Mouse (Mus musculus) neural tube, embryonic 13.5 days (tissue): Measurements from ENCODE around the gene Hmgb1. TPM values are rescaled to one million over a fixed set of nuclear protein-coding genes. Genes with fewer than 3 reads are reported as not detected.
A peak's percentile ranks its signal among the peaks of the same experiment; 100 is the strongest.

Experiments used
- ATAC-seq: fragments of 200-750 bp; cut with Nextera tagmentation; 2 replicates; pipeline ENCODE4 v1.8.0; 2017; ENCODE audit warnings: low read depth, mild to moderate bottlenecking, moderate TSS enrichment, moderate library complexity
- H3K27ac ChIP-seq: fragments of 300-500 bp; sonication (generic); replicated peaks from 2 replicates; pipeline ENCODE4 v1.5.1; 2015; ENCODE audit warnings: moderate library complexity, mild to moderate bottlenecking, inconsistent platforms
- H3K27me3 ChIP-seq: fragments of 300-500 bp; sonication (generic); 2 replicates; pipeline ENCODE4 v1.6.1; 2015; ENCODE audit warnings: mild to moderate bottlenecking, inconsistent platforms
- H3K36me3 ChIP-seq: fragments of 300-500 bp; sonication (generic); 2 replicates; pipeline ENCODE4 v1.6.1; 2015; ENCODE audit warnings: mild to moderate bottlenecking, inconsistent platforms
- H3K4me1 ChIP-seq: fragments of 300-500 bp; sonication (generic); replicated peaks from 2 replicates; pipeline ENCODE4 v1.6.1; 2015; ENCODE audit warnings: inconsistent platforms
- H3K4me2 ChIP-seq: fragments of 300-500 bp; sonication (generic); 2 replicates; pipeline ENCODE4 v1.6.1; 2015; ENCODE audit warnings: inconsistent platforms, mild to moderate bottlenecking, moderate library complexity
- H3K4me3 ChIP-seq: fragments of 300-500 bp; sonication (generic); 2 replicates; pipeline ENCODE4 v1.5.1; 2015; ENCODE audit warnings: mild to moderate bottlenecking, inconsistent platforms
- H3K9ac ChIP-seq: fragments of 300-500 bp; sonication (generic); 2 replicates; pipeline ENCODE4 v1.6.1; 2015; ENCODE audit warnings: moderate library complexity, mild to moderate bottlenecking, inconsistent platforms
- H3K9me3 ChIP-seq: fragments of 300-500 bp; sonication (generic); 2 replicates; pipeline ENCODE4 v1.6.1; 2016; ENCODE audit warnings: inconsistent platforms
- WGBS: fragments of 180-500 bp; shearing (Covaris S2); methylation state at CpG from one replicate; pipeline ENCODE4 v1.1.7; 2015; 5-methylcytosine and 5-hydroxymethylcytosine counted together
- polyA plus RNA-seq: library from polyadenylated mRNA; unstranded; fragments of >200 nt; fragmentation: Nextera tagmentation; extraction: Ambion mirVana; gene quantifications from 2 replicates; pipeline ENCODE4 v1.2.1, GENCODE M21; 2015

Hmgb1 gene
- polyA plus RNA-seq, 1 experiment from 2014 or later: 950 TPM

DNA sequence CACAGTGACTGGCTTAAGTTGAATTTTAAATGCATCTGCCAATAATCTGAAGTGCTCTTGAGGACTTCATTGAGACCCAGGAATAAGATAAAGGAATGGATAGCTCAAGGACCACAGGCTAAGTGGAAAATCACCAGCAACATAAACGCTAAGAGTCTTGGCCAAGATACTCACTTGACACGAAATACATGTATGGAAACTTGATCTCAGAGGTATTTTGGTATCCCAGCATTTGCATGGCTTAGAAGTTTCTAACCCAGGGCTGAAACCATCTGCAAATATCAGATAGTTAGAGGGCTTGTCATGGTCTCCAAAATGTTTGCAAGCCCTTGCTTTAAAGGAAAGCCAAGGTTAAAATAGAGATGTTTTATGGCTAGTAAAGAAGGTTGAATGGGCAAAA lies 94.4 kb downstream of the Hmgb1 start:
- Histone ChIP-seq H3K9me3 (no peaks in the 10 kb centered on the region), H3K4me1 (no peaks in the 10 kb centered on the region), H3K4me2 (no peak overlapping the region), H3K4me3 (no peak overlapping the region), H3K9ac (no peak overlapping the region), H3K27ac (no peak overlapping the region), H3K36me3 (no peaks in the 10 kb centered on the region), H3K27me3 (no peaks in the 10 kb centered on the region)
- ATAC-seq: no peak
- 85% methylated on average over 2 of the region's 2 CpGs for WGBS

DNA sequence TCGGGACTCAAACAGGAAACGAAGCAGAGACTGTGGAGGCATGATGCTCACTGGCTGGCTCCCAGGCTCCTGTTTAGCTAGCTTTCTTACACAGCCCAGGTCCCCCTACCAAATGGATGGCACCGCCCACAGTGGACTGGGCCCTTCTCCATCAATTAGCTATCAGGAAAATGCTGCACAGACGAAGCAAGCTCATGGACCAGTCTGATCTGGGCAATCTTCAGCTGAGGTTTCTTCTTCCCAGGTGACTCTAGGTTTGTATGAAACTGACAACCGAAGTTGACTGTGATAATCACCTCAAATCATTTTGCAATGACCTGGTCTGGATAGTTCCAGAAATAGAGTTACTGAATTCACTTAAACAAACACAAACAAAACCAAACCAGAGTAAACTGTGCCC lies 94.8 kb downstream of the Hmgb1 start:
- Histone ChIP-seq H3K27ac (no peak overlapping the region), H3K36me3 (no peaks in the 10 kb centered on the region), H3K4me2 (no peak overlapping the region), H3K27me3 (no peaks in the 10 kb centered on the region), H3K4me1 (no peaks in the 10 kb centered on the region), H3K4me3 (no peak overlapping the region), H3K9ac (no peak overlapping the region), H3K9me3 (no peaks in the 10 kb centered on the region)
- 95% methylated on average over 5 of the region's 5 CpGs for WGBS
- no peak for ATAC-seq

DNA sequence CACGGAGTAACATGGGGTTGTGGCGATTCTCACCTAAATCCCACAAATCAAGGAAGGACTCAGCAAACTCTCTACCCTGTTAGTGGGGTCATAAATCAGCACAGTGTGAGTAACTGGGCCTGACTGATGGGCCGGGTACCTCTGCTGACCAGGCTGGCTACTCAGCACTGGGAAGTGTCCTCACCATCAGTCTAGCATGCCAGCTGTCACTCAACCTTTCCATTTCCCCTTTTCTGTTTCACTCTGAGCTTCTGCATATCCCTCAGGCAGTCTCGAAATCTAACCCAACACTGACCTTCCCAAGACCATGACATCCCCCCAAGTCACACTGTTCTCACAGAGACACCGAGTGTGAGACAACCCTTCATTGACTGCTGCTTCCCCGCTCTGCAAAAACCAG lies 95.4 kb downstream of the Hmgb1 start:
- Histone ChIP-seq H3K4me3 (no peak overlapping the region), H3K9me3 (no peaks in the 10 kb centered on the region), H3K4me2 (no peak overlapping the region), H3K4me1 (no peaks in the 10 kb centered on the region), H3K27me3 (no peaks in the 10 kb centered on the region), H3K27ac (no peak overlapping the region), H3K36me3 (no peaks in the 10 kb centered on the region), H3K9ac (no peak overlapping the region)
- ATAC-seq: no peak
- 86% methylated on average over 6 of the region's 6 CpGs for WGBS

DNA sequence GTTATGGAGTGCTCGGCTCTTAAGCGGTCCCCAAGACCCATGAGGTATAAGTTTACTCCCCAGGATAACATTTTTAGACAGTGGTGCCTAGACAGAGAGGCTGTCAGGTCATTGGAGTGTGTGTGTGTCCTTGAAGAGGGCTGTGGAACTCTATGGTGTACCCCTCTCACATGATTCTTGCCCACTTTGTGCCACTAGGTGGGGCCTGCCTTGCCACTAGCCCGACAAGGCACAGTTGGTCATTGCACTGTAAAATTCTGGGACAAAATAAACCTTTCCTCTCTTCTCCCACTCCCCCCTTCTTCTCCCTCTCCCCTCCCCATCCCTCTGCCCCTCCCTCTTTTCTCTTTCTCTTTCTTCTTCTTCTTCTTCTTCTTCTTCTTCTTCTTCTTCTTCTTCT lies 96.1 kb downstream of the Hmgb1 start:
- H3K4me3 ChIP-seq: no peak overlapping the region
- 82% methylated on average over 3 of the region's 3 CpGs for WGBS
- no peaks in the 10 kb centered on the region for H3K4me1 ChIP-seq
- H3K27me3 ChIP-seq: no peaks in the 10 kb centered on the region
- H3K27ac ChIP-seq: no peak overlapping the region
- no peak overlapping the region for H3K9ac ChIP-seq
- no peaks in the 10 kb centered on the region for H3K36me3 ChIP-seq
- no peak for ATAC-seq
- H3K9me3 ChIP-seq: no peaks in the 10 kb centered on the region
- H3K4me2 ChIP-seq: no peak overlapping the region

DNA sequence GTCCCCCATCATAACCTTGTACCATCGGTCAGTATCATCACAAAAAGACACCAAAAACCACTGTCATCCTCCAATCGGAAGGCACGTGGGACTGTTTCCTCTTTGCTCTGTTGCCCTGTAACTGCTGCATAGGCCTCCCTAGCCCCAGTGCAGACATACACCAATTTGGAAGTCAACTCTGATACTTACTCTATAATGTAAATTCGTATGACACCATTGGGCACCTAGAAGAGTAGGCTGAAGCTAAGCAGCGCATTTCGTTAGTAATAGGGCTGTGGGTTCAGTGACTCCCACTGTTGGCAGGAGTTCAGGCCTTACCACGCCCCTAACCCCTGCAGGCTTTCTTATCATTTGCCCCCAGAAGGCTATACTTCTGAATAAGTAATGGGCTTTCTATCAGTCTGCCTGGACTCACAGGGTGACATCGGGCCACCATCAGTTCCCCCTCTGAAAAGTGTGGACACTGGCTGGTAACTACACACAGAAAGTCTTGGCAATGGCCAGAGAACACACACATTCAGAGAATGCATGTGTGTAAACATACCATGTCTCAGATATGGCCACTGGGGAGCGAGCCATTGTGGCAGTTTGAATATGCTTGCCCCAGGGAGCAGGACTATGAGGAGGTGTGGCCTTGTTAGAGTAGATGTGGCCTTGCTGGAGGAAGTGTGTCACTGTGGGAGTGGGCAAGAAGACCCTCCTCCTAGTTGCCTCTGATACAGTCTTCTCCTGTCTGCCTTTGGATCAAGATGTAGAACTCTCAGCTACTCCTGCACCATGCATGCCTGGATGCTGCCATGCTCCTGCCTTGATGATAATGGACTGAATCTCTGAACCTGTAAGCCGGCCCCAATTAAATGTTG lies 97.7 kb downstream of the Hmgb1 start:
- no peak overlapping the region for H3K9ac ChIP-seq
- ATAC-seq: no peak
- WGBS: 91% methylated on average over 10 of the region's 10 CpGs
- no peaks in the 10 kb centered on the region for H3K27me3 ChIP-seq
- H3K4me1 ChIP-seq: no peaks in the 10 kb centered on the region
- H3K4me2 ChIP-seq: no peak overlapping the region
- H3K4me3 ChIP-seq: no peak overlapping the region
- no peaks in the 10 kb centered on the region for H3K36me3 ChIP-seq
- H3K27ac ChIP-seq: no peak overlapping the region
- H3K9me3 ChIP-seq: no peaks in the 10 kb centered on the region

DNA sequence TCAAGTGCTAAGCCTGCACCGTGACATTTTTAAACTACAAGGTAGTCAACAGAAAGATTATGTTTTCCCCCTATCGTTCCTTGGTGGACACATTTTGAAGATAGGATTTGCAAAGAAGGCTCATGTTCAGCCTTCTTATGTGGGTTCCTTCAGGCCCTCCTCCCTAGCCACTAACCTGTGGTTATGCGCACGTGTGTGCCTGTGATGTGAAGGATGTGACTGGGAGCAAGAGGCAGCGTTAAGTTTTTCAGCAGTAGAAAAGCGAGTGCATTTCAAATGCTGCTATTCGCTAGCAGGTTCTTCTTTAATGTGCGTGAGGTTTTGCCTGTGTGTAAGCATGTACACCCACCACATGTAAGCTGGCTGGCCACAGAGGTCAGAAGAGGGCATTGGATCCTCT lies 103.8 kb downstream of the Hmgb1 start:
- H3K9ac ChIP-seq: no peak overlapping the region
- no peak overlapping the region for H3K4me3 ChIP-seq
- no peaks in the 10 kb centered on the region for H3K36me3 ChIP-seq
- H3K27ac ChIP-seq: no peak overlapping the region
- 93% methylated on average over 8 of the region's 8 CpGs for WGBS
- no peak for ATAC-seq
- H3K4me1 ChIP-seq: no peaks in the 10 kb centered on the region
- H3K4me2 ChIP-seq: no peak overlapping the region
- no peaks in the 10 kb centered on the region for H3K9me3 ChIP-seq
- no peaks in the 10 kb centered on the region for H3K27me3 ChIP-seq

DNA sequence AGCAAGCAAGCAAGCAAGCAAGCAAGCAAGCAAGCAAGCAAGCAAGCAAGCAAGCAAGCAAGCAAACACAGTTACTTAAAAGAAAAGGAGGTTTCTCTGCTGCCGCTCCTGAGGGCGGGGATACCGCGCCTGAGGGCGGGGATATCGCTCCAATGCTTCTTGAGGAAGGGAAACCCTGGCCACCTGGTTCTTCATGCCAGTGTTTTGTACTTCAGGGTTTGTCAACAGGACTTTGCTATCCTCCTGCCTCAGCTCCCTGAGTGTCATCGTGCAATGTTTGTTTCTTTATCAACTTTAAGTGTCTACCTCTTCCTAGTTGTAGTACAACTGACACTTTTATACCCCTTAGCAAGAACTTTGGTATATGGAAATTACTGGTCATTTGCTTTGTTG lies 104.5 kb downstream of the Hmgb1 start:
- 60% methylated on average over 7 of the region's 7 CpGs for WGBS
- no peak overlapping the region for H3K4me2 ChIP-seq

DNA sequence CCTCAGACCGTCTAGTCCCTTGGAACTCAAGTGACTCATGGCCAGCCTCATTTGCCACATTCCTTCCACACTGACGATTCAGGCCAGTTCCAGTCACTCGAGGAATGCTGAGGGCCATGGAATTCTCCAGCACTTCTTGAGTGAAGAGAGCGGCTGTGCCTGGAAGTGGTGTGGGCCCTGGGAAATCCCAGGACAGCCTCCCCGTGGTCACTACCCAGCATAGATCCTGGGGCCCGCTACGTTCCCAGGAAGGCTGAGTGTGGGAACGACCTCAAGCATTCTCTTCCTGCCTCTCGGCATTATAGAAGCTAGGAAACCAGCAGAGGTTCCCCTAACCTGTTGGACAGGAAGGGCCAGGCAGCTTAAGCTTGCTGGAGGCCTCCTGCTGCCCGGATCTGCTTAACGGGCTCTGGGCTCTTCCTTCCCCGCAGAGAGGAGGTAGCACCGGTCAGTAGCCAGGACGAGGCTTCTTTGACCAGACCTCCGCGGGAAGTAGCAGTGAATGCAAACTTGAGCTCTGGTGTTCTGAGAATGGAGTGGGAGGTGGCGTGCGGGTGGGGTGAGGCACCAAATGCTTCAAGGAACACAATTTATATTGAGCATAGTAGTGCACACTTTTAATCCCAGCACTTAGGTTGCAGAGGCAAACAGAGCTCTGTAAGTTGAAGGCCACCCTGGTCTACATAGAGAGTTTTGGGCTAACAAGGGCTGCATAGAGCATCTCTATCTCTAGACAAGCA lies 105.1 kb downstream of the Hmgb1 start:
- no peak for ATAC-seq
- 26% methylated on average over 18 of the region's 18 CpGs for WGBS
- H3K9ac ChIP-seq: no peak overlapping the region
- no peaks in the 10 kb centered on the region for H3K9me3 ChIP-seq
- no peaks in the 10 kb centered on the region for H3K36me3 ChIP-seq
- 0 out of 2 replicates have a peak overlapping the region, but pooled peaks have one; percentile 1 for H3K4me2 ChIP-seq
- H3K4me3 ChIP-seq: no peak overlapping the region
- no peaks in the 10 kb centered on the region for H3K4me1 ChIP-seq
- H3K27ac ChIP-seq: no peak overlapping the region
- no peaks in the 10 kb centered on the region for H3K27me3 ChIP-seq

More for the DNA sequence above, 104.5 kb downstream of the Hmgb1 start:
- Histone ChIP-seq H3K27me3 (no peaks in the 10 kb centered on the region), H3K4me1 (no peaks in the 10 kb centered on the region), H3K36me3 (no peaks in the 10 kb centered on the region), H3K9me3 (no peaks in the 10 kb centered on the region), H3K27ac (no peak overlapping the region), H3K4me3 (no peak overlapping the region), H3K9ac (no peak overlapping the region)
- no peak for ATAC-seq

DNA sequence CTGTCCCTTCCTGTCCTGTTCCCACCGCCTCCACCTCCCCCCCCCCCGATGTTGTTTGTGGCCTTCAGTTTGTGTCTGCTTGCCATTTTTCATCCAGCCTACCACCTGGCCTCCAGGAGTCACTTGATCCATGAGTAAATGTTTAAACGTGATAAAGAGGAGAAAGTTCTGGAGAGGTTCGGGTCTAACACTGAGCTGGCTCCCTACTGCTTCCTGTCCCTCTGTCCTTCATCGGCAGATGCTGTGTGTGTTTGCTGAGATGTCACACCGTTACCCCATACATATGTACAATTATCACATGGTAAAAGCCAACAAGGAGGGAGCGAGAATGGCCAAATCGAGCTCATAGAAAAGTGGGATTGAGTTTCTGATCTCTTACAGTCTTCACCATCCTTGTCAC lies 107.2 kb downstream of the Hmgb1 start:
- H3K27ac ChIP-seq: no peak overlapping the region
- H3K9ac ChIP-seq: no peak overlapping the region
- no peaks in the 10 kb centered on the region for H3K4me1 ChIP-seq
- 88% methylated on average over 8 of the region's 8 CpGs for WGBS
- no peak overlapping the region for H3K4me2 ChIP-seq
- H3K27me3 ChIP-seq: no peaks in the 10 kb centered on the region
- no peak overlapping the region for H3K4me3 ChIP-seq
- no peaks in the 10 kb centered on the region for H3K36me3 ChIP-seq
- ATAC-seq: no peak
- no peaks in the 10 kb centered on the region for H3K9me3 ChIP-seq

DNA sequence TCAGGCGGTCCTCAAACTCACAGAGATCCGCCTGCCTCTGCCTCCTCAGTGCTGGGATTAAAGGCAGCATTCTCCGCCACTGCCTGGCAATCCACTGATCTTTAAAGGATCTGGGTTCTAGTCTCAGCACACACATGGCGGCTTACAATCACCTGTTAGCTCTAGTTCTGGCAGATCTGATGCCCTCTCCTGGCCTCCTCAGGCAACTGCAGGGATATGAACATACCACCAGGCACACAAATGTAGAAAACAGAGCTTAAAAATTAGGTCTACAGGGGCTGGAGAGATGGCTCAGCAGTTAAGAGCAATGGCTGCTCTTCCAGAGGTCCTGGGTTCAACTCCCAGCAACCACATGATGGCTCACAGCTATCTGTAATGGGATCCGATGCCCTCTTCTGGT lies 112.7 kb downstream of the Hmgb1 start:
- Histone ChIP-seq H3K36me3 (no peaks in the 10 kb centered on the region), H3K27ac (no peak overlapping the region), H3K9me3 (no peaks in the 10 kb centered on the region), H3K4me2 (no peak overlapping the region), H3K4me3 (no peak overlapping the region), H3K27me3 (no peaks in the 10 kb centered on the region), H3K4me1 (no peaks in the 10 kb centered on the region), H3K9ac (no peak overlapping the region)
- no peak for ATAC-seq
- WGBS: 99% methylated on average over 5 of the region's 5 CpGs

DNA sequence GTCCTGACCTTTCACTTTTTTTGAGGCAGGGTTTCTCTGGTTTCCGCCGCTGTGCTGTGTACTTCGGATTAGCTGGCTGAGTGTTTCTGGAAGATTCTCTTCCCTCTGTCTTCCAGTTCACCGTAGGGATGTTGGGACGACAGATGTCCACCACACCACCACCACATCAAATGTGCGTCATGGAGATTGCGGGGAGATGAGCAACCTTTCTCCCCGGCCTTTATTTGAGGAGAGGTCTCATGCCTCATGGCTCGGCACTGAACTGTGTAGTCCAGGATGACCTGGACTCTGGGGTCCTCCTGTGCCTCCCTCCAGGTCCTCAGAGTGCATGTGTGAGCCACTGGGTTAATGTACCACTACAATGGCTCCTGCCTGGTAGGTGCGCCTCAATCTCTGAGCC lies 115.5 kb downstream of the Hmgb1 start:
- Histone ChIP-seq H3K9me3 (no peaks in the 10 kb centered on the region), H3K36me3 (no peaks in the 10 kb centered on the region), H3K27ac (no peak overlapping the region), H3K4me2 (no peak overlapping the region), H3K9ac (no peak overlapping the region), H3K27me3 (no peaks in the 10 kb centered on the region), H3K4me1 (no peaks in the 10 kb centered on the region), H3K4me3 (no peak overlapping the region)
- 93% methylated on average over 10 of the region's 10 CpGs for WGBS
- no peak for ATAC-seq

DNA sequence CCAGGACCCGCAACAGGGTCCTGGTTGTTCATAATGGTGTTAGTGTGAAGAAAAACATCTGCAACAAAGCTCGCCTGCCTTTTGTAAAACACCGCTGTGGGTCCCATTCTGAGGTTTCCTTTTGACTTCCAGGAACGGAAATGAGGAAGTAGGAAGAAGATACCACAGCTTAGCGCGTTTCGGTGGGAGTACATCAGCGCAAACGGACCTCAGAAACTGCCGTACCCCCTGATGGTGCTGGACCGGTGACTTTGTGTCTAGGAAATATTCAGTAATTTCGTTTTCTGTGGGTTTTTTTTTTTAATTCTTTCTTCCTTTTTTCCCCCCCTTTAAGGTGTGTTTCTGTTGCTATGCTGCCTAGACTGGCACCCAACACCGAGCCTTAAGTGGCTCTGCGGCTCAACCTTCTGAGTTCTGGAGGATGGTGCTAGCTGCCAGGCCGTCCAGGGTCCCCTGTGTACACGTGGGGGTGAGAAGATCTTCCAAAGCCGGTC lies 116.0 kb downstream of the Hmgb1 start:
- no peaks in the 10 kb centered on the region for H3K36me3 ChIP-seq
- ATAC-seq: no peak
- no peak overlapping the region for H3K4me2 ChIP-seq
- WGBS: 91% methylated on average over 17 of the region's 17 CpGs
- no peaks in the 10 kb centered on the region for H3K9me3 ChIP-seq
- no peaks in the 10 kb centered on the region for H3K27me3 ChIP-seq
- H3K4me3 ChIP-seq: no peak overlapping the region
- no peak overlapping the region for H3K27ac ChIP-seq
- no peak overlapping the region for H3K9ac ChIP-seq
- no peaks in the 10 kb centered on the region for H3K4me1 ChIP-seq
